Mouse (Mus musculus): ENCODE data around the gene Gm28729. TPM values are rescaled to one million over a fixed set of nuclear protein-coding genes. Genes with fewer than 3 reads are reported as not detected.
"Not testable (repeated sequence)": the region's sequence is repeated elsewhere in the genome, so short reads cannot be mapped to it uniquely, and the experiment has no call there.

The Gm28729 gene
- polyA plus RNA-seq, 1 experiment: not detected

- H3K36me3 ChIP-seq (ENCODE audit: control insufficient read depth, insufficient read depth, low read length): no peaks in the 10 kb centered on the region
- WGBS: 50% methylated on average over 3 of the region's 3 CpGs
- no peaks in the 10 kb centered on the region for H3K27me3 ChIP-seq (ENCODE audit: control insufficient read depth, insufficient read depth, low read length)
- no peak overlapping the region for H3K4me3 ChIP-seq (ENCODE audit: low read depth, low read length)
- no peaks in the 10 kb centered on the region for H3K4me1 ChIP-seq (ENCODE audit: control insufficient read depth, insufficient read depth, insufficient read length, low read length)
- TF ChIP-seq CTCF (IDR thresholded peaks at IDR 0.05; ENCODE audit: extremely low read depth, insufficient read length, insufficient replicate concordance, low read depth, low read length) (no peak), POLR2A (IDR thresholded peaks at IDR 0.05; ENCODE audit: low read depth, low read length) (no peak)
- H3K27ac ChIP-seq (ENCODE audit: insufficient read depth, low read depth, low read length): no peak overlapping the region
These were observed 42.0 kb downstream of the Gm28729 start for GRCm38 (mm10) chr9:96483028-96483427.

- Histone ChIP-seq H3K36me3 (ENCODE audit: control insufficient read depth, insufficient read depth, low read length) (peaks cover 5% of the 10 kb centered on the region; the same call in 1 of the 2 replicates), H3K27ac (ENCODE audit: insufficient read depth, low read depth, low read length) (peak within 1 kb of the TSS; percentile 58; the same call in 1 of the 2 replicates), H3K4me1 (ENCODE audit: control insufficient read depth, insufficient read depth, insufficient read length, low read length) (no peaks in the 10 kb centered on the region), H3K27me3 (ENCODE audit: control insufficient read depth, insufficient read depth, low read length) (no peaks in the 10 kb centered on the region), H3K4me3 (ENCODE audit: low read depth, low read length) (peak within 1 kb of the TSS; percentile 69)
- under 1% methylated on average over 74 of the region's 74 CpGs for WGBS
- TF ChIP-seq POLR2A (IDR thresholded peaks at IDR 0.05; ENCODE audit: low read depth, low read length) (peak; percentile 48; the same call in 1 of the 2 replicates), CTCF (IDR thresholded peaks at IDR 0.05; ENCODE audit: extremely low read depth, insufficient read length, insufficient replicate concordance, low read depth, low read length) (0 out of 2 replicates have a peak, but pooled peaks have one; percentile 8)
These were observed 46.8 kb downstream of the Gm28729 start, which contains the start of gene Rnf7 for GRCm38 (mm10) chr9:96478071-96478888. Gene Rnf7, minus strand, starts transcription at chr9:96478675.

- H3K27ac ChIP-seq (ENCODE audit: insufficient read depth, low read depth, low read length): no peak overlapping the region
- H3K4me1 ChIP-seq (ENCODE audit: control insufficient read depth, insufficient read depth, insufficient read length, low read length): no peaks in the 10 kb centered on the region
- H3K27me3 ChIP-seq (ENCODE audit: control insufficient read depth, insufficient read depth, low read length): no peaks in the 10 kb centered on the region
- peaks cover 14% of the 10 kb centered on the region for H3K36me3 ChIP-seq (ENCODE audit: control insufficient read depth, insufficient read depth, low read length)
- no peak for TF ChIP-seq CTCF (IDR thresholded peaks at IDR 0.05; ENCODE audit: extremely low read depth, insufficient read length, insufficient replicate concordance, low read depth, low read length)
- TF ChIP-seq POLR2A (IDR thresholded peaks at IDR 0.05; ENCODE audit: low read depth, low read length): no peak
- WGBS: 81% methylated on average over 3 of the region's 3 CpGs
- H3K4me3 ChIP-seq (ENCODE audit: low read depth, low read length): no peak overlapping the region
These were observed 52.7 kb downstream of the Gm28729 start for GRCm38 (mm10) chr9:96472356-96472755.

- not testable (repeated sequence) for H3K27ac ChIP-seq (ENCODE audit: insufficient read depth, low read depth, low read length); H3K27me3 ChIP-seq (ENCODE audit: control insufficient read depth, insufficient read depth, low read length); H3K4me1 ChIP-seq (ENCODE audit: control insufficient read depth, insufficient read depth, insufficient read length, low read length); H3K4me3 ChIP-seq (ENCODE audit: low read depth, low read length)
- peaks cover 15% of the 10 kb centered on the region for H3K36me3 ChIP-seq (ENCODE audit: control insufficient read depth, insufficient read depth, low read length)
- 89% methylated on average over 4 of the region's 4 CpGs for WGBS
These were observed 53.4 kb downstream of the Gm28729 start for GRCm38 (mm10) chr9:96471681-96472080.

- no peak overlapping the region for H3K4me3 ChIP-seq (ENCODE audit: low read depth, low read length)
- H3K36me3 ChIP-seq (ENCODE audit: control insufficient read depth, insufficient read depth, low read length): peaks cover 15% of the 10 kb centered on the region
- no peaks in the 10 kb centered on the region for H3K4me1 ChIP-seq (ENCODE audit: control insufficient read depth, insufficient read depth, insufficient read length, low read length)
- no peak overlapping the region for H3K27ac ChIP-seq (ENCODE audit: insufficient read depth, low read depth, low read length)
- TF ChIP-seq POLR2A (IDR thresholded peaks at IDR 0.05; ENCODE audit: low read depth, low read length): no peak
- TF ChIP-seq CTCF (IDR thresholded peaks at IDR 0.05; ENCODE audit: extremely low read depth, insufficient read length, insufficient replicate concordance, low read depth, low read length): no peak
- H3K27me3 ChIP-seq (ENCODE audit: control insufficient read depth, insufficient read depth, low read length): no peaks in the 10 kb centered on the region
- 89% methylated on average over 8 of the region's 8 CpGs for WGBS
These were observed 54.6 kb downstream of the Gm28729 start for GRCm38 (mm10) chr9:96470266-96470974.

GRCm38 (mm10) chr9:96469556-96470265, 55.4 kb downstream of the Gm28729 start:
- TF ChIP-seq POLR2A (IDR thresholded peaks at IDR 0.05; ENCODE audit: low read depth, low read length) (no peak), CTCF (IDR thresholded peaks at IDR 0.05; ENCODE audit: extremely low read depth, insufficient read length, insufficient replicate concordance, low read depth, low read length) (no peak)
- H3K36me3 ChIP-seq (ENCODE audit: control insufficient read depth, insufficient read depth, low read length): peaks cover 15% of the 10 kb centered on the region

More at GRCm38 (mm10) chr9:96469556-96470265, 55.4 kb downstream of the Gm28729 start:
- H3K4me1 ChIP-seq (ENCODE audit: control insufficient read depth, insufficient read depth, insufficient read length, low read length): no peaks in the 10 kb centered on the region
- H3K27ac ChIP-seq (ENCODE audit: insufficient read depth, low read depth, low read length): no peak overlapping the region
- no peak overlapping the region for H3K4me3 ChIP-seq (ENCODE audit: low read depth, low read length)
- H3K27me3 ChIP-seq (ENCODE audit: control insufficient read depth, insufficient read depth, low read length): no peaks in the 10 kb centered on the region
- 70% methylated on average over 8 of the region's 8 CpGs for WGBS
